Mouse (Mus musculus) central nervous system, embryonic 18 days (tissue): ENCODE results near the gene Emc9. TPM values are rescaled to one million over a fixed set of nuclear protein-coding genes. Genes with fewer than 3 reads are reported as not detected.

ENCODE experiments used
- polyA plus RNA-seq: library from polyadenylated mRNA; depleted of rRNA; stranded (reverse); fragments of >200 nt; gene quantifications from 2 replicates; pipeline ENCODE4 v1.2.3, GENCODE M21; 2012; rRNA removed

The Emc9 gene
- polyA plus RNA-seq = 43.1 and 47.2 TPM in 2 replicates

GRCm38 (mm10) chr14:55584702-55585565, at the start of gene Emc9:
Emc9 (minus strand) TSS chr14:55585302.

GRCm38 (mm10) chr14:55617822-55618221, 32.7 kb upstream of the Emc9 start, which contains the start of gene Rec8:
Rec8 (plus strand) TSS chr14:55618037.

GRCm38 (mm10) chr14:55603271-55603632, 18.1 kb upstream of the Emc9 start, which contains the start of gene Irf9:
Irf9 (plus strand) TSS chr14:55603571.

DNA sequence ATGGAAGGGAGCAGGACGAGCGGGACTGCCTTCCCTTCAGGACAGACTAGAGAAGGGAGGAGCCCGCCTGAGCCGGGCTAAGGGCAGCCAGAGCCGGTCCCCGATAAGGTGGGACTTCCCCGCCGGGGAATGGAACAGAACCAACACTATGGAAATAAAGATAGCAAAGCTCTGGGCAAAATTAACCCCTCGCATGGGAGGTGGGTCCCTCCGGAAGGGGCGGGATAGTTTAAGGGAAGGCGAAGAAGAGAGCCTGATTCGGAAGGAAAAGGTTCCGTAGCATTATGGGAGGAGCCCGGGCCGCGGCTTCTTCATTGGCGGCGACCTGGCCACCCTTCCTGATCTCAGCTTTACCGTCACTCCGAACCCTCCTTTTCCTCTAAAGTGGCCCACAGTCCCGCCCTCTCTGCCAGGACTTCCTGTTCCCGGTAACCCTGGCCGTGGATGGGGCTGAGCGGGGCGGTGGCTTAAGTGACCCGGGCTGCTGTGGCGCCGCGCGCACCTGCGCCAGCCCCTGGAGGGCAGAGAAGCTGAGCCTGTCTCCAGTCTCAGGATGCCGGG, 6.3 kb upstream of the Emc9 start, which contains the start of gene Rnf31:
TSS of gene Rnf31 (plus strand) at position 378 of the 561 bp plus-strand sequence.

GRCm38 (mm10) chr14:55590748-55591330, 5.7 kb upstream of the Emc9 start, which contains the start of gene Psme2:
Psme2 (minus strand) TSS chr14:55591113.

GRCm38 (mm10) chr14:55577871-55578667, 7.0 kb downstream of the Emc9 start, which contains the start of gene Psme1:
Psme1 (plus strand) TSS chr14:55578123.

GRCm38 (mm10) chr14:55575302-55575701, 9.8 kb downstream of the Emc9 start, which contains the start of gene Fitm1:
Fitm1 (plus strand) TSS chr14:55575617.

GRCm38 (mm10) chr14:55560202-55561073, 24.7 kb downstream of the Emc9 start, which contains the start of gene A730061H03Rik:
A730061H03Rik (minus strand) TSS chr14:55560406.

DNA sequence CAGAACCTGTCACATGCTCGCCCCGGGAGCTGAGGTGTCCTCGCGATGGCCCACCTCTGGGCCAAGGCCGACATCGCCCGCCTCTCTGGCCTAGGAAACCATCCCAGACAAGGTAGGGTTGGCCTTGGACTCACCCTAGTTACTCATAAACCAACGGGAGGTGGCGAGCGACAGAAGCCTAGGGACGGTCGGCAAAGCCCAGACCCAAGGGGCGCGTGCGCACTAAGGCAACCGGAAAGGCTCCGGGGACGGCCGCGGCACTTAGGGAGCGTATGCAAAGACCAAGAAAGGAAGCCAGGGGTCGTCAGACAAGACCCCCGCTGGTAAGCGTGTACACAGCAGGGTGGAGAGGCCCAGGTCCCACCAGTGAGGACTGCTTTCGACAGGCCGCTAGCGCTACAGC, 25.3 kb downstream of the Emc9 start, which contains the start of gene Dcaf11:
TSS of gene Dcaf11 (plus strand) at position 208 of the 403 bp plus-strand sequence.

GRCm38 (mm10) chr14:55540067-55540786, 44.9 kb downstream of the Emc9 start, which contains the start of gene Pck2:
Pck2 (plus strand) TSS chr14:55540266.

Other genes starting within 250 kb of the Emc9 start
- 14.6 and 15.1 TPM in 2 replicates for gene Dhrs4, start 106.5 kb downstream of the Emc9 start, polyA plus RNA-seq
- gene Carmil3, start 94.7 kb downstream of the Emc9 start, polyA plus RNA-seq = 237 and 240 TPM in 2 replicates
- gene Cpne6, start 74.9 kb downstream of the Emc9 start, polyA plus RNA-seq = 44.9 and 48.5 TPM in 2 replicates
- 0.96 and 1.5 TPM in 2 replicates for gene Nrl, start 60.3 kb downstream of the Emc9 start, polyA plus RNA-seq
- 22.0 and 24.8 TPM in 2 replicates for gene Pck2, start 45.0 kb downstream of the Emc9 start, polyA plus RNA-seq
- 98.1 and 109 TPM in 2 replicates for gene Dcaf11, start 25.3 kb downstream of the Emc9 start, polyA plus RNA-seq
- gene A730061H03Rik, start 24.9 kb downstream of the Emc9 start, polyA plus RNA-seq = 0.59 TPM in 1 of 2 replicates, not detected in the other
- gene Fitm1, start 9.7 kb downstream of the Emc9 start, polyA plus RNA-seq = 0.08 and 2.9 TPM in 2 replicates
- 138 and 140 TPM in 2 replicates for gene Psme1, start 7.2 kb downstream of the Emc9 start, polyA plus RNA-seq
- 76.9 and 77.8 TPM in 2 replicates for gene Psme2, start 5.8 kb upstream of the Emc9 start, polyA plus RNA-seq
- gene Rnf31, start 6.4 kb upstream of the Emc9 start, polyA plus RNA-seq = 21.9 and 24.7 TPM in 2 replicates
- gene Irf9, start 18.3 kb upstream of the Emc9 start, polyA plus RNA-seq = 24.2 and 30.3 TPM in 2 replicates
- 17.6 and 22.2 TPM in 2 replicates for gene Rec8, start 32.7 kb upstream of the Emc9 start, polyA plus RNA-seq
- gene Ipo4, start 50.7 kb upstream of the Emc9 start, polyA plus RNA-seq = 202 and 205 TPM in 2 replicates
- gene Gm49378, start 52.6 kb upstream of the Emc9 start, polyA plus RNA-seq = 5.1 TPM in 2 replicates
- gene Tm9sf1, start 58.5 kb upstream of the Emc9 start, polyA plus RNA-seq = 35.5 and 36.6 TPM in 2 replicates
- 1.2 and 1.4 TPM in 2 replicates for gene Tssk4, start 64.9 kb upstream of the Emc9 start, polyA plus RNA-seq
- gene Mdp1, start 75.2 kb upstream of the Emc9 start, polyA plus RNA-seq = 49.7 and 51.7 TPM in 2 replicates
- 39.3 and 44.8 TPM in 2 replicates for gene Gmpr2, start 86.6 kb upstream of the Emc9 start, polyA plus RNA-seq
- 467 and 498 TPM in 2 replicates for gene Nedd8, start 86.8 kb upstream of the Emc9 start, polyA plus RNA-seq
- 19.4 and 19.8 TPM in 2 replicates for gene Tinf2, start 96.5 kb upstream of the Emc9 start, polyA plus RNA-seq
- 0.31 and 2.6 TPM in 2 replicates for gene Tgm1, start 128.6 kb upstream of the Emc9 start, polyA plus RNA-seq
- gene Rabggta, start 137.0 kb upstream of the Emc9 start, polyA plus RNA-seq = 70.1 and 73.0 TPM in 2 replicates
- 87.8 and 91.7 TPM in 2 replicates for gene Dhrs1, start 160.4 kb upstream of the Emc9 start, polyA plus RNA-seq
- 18.7 and 19.3 TPM in 2 replicates for gene Nop9, start 160.4 kb upstream of the Emc9 start, polyA plus RNA-seq
- gene Cideb, start 173.2 kb upstream of the Emc9 start, polyA plus RNA-seq = 0.88 and 1.0 TPM in 2 replicates
- gene Ltb4r2, start 176.1 kb upstream of the Emc9 start, polyA plus RNA-seq = 0.35 and 0.48 TPM in 2 replicates
- 0.47 and 0.59 TPM in 2 replicates for gene Ltb4r1, start 180.7 kb upstream of the Emc9 start, polyA plus RNA-seq
- gene Adcy4, start 198.8 kb upstream of the Emc9 start, polyA plus RNA-seq = 2.7 and 3.0 TPM in 2 replicates
- gene Ripk3, start 203.6 kb upstream of the Emc9 start, polyA plus RNA-seq = 1.1 and 1.3 TPM in 2 replicates
- 9.2 and 11.3 TPM in 2 replicates for gene Nfatc4, start 237.8 kb upstream of the Emc9 start, polyA plus RNA-seq